Mouse (Mus musculus): ENCODE results near the gene Ifitm6. TPM values are rescaled to one million over a fixed set of nuclear protein-coding genes. Genes with fewer than 3 reads are reported as not detected.
"Not testable (repeated sequence)": the region's sequence is repeated elsewhere in the genome, so short reads cannot be mapped to it uniquely, and the experiment has no call there.

The Ifitm6 gene
- total RNA-seq, 2 experiments from 2014 or later, result 0.61 TPM; not detected in 1

DNA sequence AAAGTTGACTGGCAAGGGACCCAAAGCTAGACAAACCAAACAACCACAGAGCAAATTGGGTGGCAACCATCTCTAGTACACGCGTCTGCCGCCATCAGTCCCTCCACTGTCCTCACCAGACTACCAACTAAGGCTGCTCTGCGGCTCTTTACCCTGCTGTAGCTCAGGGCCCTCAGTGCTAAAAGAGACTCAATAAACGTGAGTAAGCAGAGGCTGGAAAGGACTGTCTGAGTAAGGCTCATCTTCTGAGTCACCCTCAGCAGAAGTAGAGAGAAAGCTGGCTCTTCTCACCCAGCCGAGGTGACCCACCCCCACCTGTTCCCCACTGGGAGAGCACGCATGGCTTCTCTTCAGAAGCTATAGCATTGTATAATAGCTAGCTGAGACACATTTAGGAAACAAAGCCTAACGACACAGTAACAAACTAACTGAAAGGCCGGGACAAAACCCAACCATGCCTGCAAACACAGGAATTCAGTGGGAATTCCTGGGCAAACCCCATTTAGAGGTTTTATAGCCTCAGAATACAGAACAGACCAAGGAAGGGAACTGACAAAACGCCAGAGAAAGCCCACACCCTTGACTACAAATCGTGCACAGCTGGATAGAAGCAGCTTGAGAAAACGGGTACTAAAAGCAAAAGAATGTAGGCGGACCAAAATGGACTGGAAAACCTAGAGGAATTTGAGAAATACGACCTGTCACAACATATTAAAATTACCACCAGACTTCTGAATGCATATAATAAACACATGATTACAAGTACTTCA, 44.1 kb downstream of the Ifitm6 start:
- peak in 1 of 2 experiments; percentile 10 for DNase-seq (ENCODE audit: low spot score in 2 of 2)

GRCm38 (mm10) chr7:140971479-140972171, 46.1 kb downstream of the Ifitm6 start:
- no peak for DNase-seq (ENCODE audit: low spot score in 2 of 2)

DNA sequence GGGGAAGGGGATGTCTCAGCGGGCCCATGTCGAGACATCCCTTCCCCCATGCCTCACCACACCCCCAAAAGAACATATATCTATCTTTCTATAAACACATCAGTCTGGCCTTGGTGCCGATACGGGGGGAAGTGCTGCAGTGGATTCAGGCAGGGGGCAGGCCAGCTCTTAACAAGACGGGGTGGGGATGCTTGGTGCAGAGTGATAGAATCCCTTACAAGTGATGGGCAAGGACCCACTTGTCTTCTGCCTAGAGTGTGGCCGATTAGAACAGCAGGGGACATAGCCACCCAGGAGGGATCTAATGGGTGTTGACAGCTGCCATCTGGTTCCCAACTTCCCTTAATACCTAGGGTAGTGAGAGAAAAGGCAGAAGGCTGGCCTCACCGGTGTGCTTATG, 46.8 kb downstream of the Ifitm6 start:
- DNase-seq (ENCODE audit: low spot score in 2 of 2), result no peak

DNA sequence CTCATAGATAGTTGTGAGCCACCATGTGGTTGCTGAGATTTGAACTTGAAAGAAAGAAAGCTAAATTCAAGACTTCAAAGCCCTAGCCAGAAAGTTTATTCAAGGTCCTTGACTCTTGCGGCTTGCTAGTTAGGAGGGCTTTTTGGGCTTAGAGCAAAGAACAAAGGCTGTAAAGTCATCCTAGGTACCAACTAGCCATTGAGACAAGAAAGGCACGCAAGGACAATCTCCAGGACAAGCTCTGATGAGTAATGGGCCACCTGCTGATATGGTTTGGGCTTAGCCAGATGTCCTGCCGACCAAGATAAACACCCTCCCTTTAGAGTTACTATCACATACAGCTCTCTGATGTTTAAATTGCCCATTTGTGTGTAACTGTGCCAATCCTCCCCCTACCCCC, 49.0 kb downstream of the Ifitm6 start:
- DNase-seq (ENCODE audit: low spot score in 2 of 2), result not testable (repeated sequence)

- no peak for DNase-seq (ENCODE audit: low spot score in 2 of 2)
Measured at GRCm38 (mm10) chr7:140967862-140968591, 49.7 kb downstream of the Ifitm6 start.

- no peak for DNase-seq (ENCODE audit: low spot score in 2 of 2)
Measured at GRCm38 (mm10) chr7:140966921-140967320, 50.8 kb downstream of the Ifitm6 start, which contains the start of gene Ifitm1. Ifitm1 (plus strand) TSS chr7:140967221.

Other genes with a start within 250 kb of the Ifitm6 start
- under 1 TPM in 1 of 2 experiments, not detected in 1; 0.77 TPM for gene Syce1, start 230.1 kb downstream of the Ifitm6 start, total RNA-seq (2021)
- gene Zfp941, start 195.7 kb downstream of the Ifitm6 start, total RNA-seq (2021), result 10 to 100 TPM; 23.3 to 29.6 TPM
- 1 to 10 TPM; 3.3 to 5.0 TPM for gene Urah, start 182.9 kb downstream of the Ifitm6 start, total RNA-seq (2021)
- not detected for gene Scgb1c1, start 172.4 kb downstream of the Ifitm6 start, total RNA-seq (2021)
- not detected for gene Odf3, start 170.1 kb downstream of the Ifitm6 start, total RNA-seq (2021)
- 1 to 10 TPM; 1.2 to 1.7 TPM for gene Gm45785, start 161.6 kb downstream of the Ifitm6 start, total RNA-seq (2021)
- gene Ric8a, start 161.0 kb downstream of the Ifitm6 start, total RNA-seq (2021), result 10 to 100 TPM; 70.2 to 75.0 TPM
- 10 to 100 TPM; 23.1 to 24.5 TPM for gene Bet1l, start 160.3 kb downstream of the Ifitm6 start, total RNA-seq (2021)
- 100 to 1,000 TPM; 110 to 114 TPM for gene Psmd13, start 136.0 kb downstream of the Ifitm6 start, total RNA-seq (2021)
- gene Sirt3, start 135.6 kb downstream of the Ifitm6 start, total RNA-seq (2021), result 10 to 100 TPM; 78.0 to 80.3 TPM
- gene Cox8b, start 117.5 kb downstream of the Ifitm6 start, total RNA-seq (2021), result 1 to 10 TPM; 1.6 to 1.7 TPM
- gene Nlrp6, start 97.0 kb downstream of the Ifitm6 start, total RNA-seq (2021), result under 1 TPM; 0.47 to 0.51 TPM
- gene Pgghg, start 76.5 kb downstream of the Ifitm6 start, total RNA-seq (2021), result 1 to 10 TPM; 4.4 to 6.7 TPM
- not detected for gene Ifitm5, start 67.6 kb downstream of the Ifitm6 start, total RNA-seq (2021)
- gene Gm45717, start 62.0 kb downstream of the Ifitm6 start, total RNA-seq (2021), result not detected
- 10 to 100 TPM; 13.3 to 16.1 TPM for gene Ifitm2, start 61.9 kb downstream of the Ifitm6 start, total RNA-seq (2021)
- gene Ifitm1, start 50.7 kb downstream of the Ifitm6 start, total RNA-seq (2021), result 1 to 10 TPM; 2.0 to 3.4 TPM
- 10 to 100 TPM; 12.9 to 13.6 TPM for gene Ifitm3, start 7.2 kb downstream of the Ifitm6 start, total RNA-seq (2021)
- not detected for gene Gm17387, start 11.2 kb upstream of the Ifitm6 start, total RNA-seq (2021)
- 10 to 100 TPM; 85.9 to 86.1 TPM for gene B4galnt4, start 43.2 kb upstream of the Ifitm6 start, total RNA-seq (2021)
- gene Pkp3, start 60.3 kb upstream of the Ifitm6 start, total RNA-seq (2021), result under 1 TPM; 0.26 to 0.33 TPM
- gene Sigirr, start 82.6 kb upstream of the Ifitm6 start, total RNA-seq (2021), result 1 to 10 TPM; 2.1 to 2.3 TPM
- gene Ano9, start 99.9 kb upstream of the Ifitm6 start, total RNA-seq (2021), result not detected
- 10 to 100 TPM; 43.9 to 51.1 TPM for gene Ptdss2, start 104.5 kb upstream of the Ifitm6 start, total RNA-seq (2021)
- 10 to 100 TPM; 39.0 to 43.2 TPM for gene Rnh1, start 154.9 kb upstream of the Ifitm6 start, total RNA-seq (2021)
- 100 to 1,000 TPM; 223 to 237 TPM for gene Hras, start 176.1 kb upstream of the Ifitm6 start, total RNA-seq (2021)
- gene Lrrc56, start 176.2 kb upstream of the Ifitm6 start, total RNA-seq (2021), result 1 to 10 TPM; 2.7 to 4.4 TPM
- gene Lmntd2, start 196.2 kb upstream of the Ifitm6 start, total RNA-seq (2021), result not detected
- gene Rassf7, start 197.9 kb upstream of the Ifitm6 start, total RNA-seq (2021), result 1 to 10 TPM; 1.4 to 2.5 TPM
- gene Phrf1, start 210.9 kb upstream of the Ifitm6 start, total RNA-seq (2021), result 10 to 100 TPM; 73.6 to 75.1 TPM
- 1 to 10 TPM in 1 of 2 experiments, under 1 TPM in 1; 1.00 to 2.0 TPM for gene Irf7, start 248.6 kb upstream of the Ifitm6 start, total RNA-seq (2021)

Measured in left cerebral cortex, adult 18-20 months (tissue).